Mouse (Mus musculus) ES-E14 (cell line): ENCODE results near the gene Olfr1274-ps. TPM values are rescaled to one million over a fixed set of nuclear protein-coding genes. Genes with fewer than 3 reads are reported as not detected.

ENCODE experiments used
- DNase-seq: peaks from one replicate; pipeline ENCODE4 v3.0.0-alpha.2; 2013; ENCODE audit warnings: low read depth, low spot score
- H3K27ac ChIP-seq: 2 replicates; pipeline ENCODE4 v1.5.1; 2012; ENCODE audit warnings: low read depth, mild to moderate bottlenecking, low read length, moderate library complexity, mixed read lengths; ENCODE audit not compliant: poor library complexity, insufficient read depth, severe bottlenecking
- H3K36me3 ChIP-seq: 2 replicates; pipeline ENCODE4 v1.6.1; 2012; ENCODE audit warnings: mild to moderate bottlenecking, low read length, moderate library complexity, mixed read lengths; ENCODE audit not compliant: control insufficient read depth, poor library complexity, insufficient read depth, severe bottlenecking
- H3K4me1 ChIP-seq, 2 experiments: fragments of 150-350 bp in 1 of 2; sonication (generic) in 1 of 2; 2 replicates each; pipeline ENCODE4 v1.6.1; 2012; ENCODE audit warnings: low read length in 2 of 2, mild to moderate bottlenecking in 1 of 2, mixed read lengths in 1 of 2; ENCODE audit not compliant: control insufficient read depth in 2 of 2, insufficient read depth in 2 of 2, poor library complexity in 1 of 2
- H3K4me3 ChIP-seq, 2 experiments: fragments of 150-350 bp in 1 of 2; sonication (generic) in 1 of 2; 2 replicates each; pipeline ENCODE4 v1.5.1; 2012; ENCODE audit warnings: low read length in 2 of 2, low read depth in 1 of 2, mild to moderate bottlenecking in 1 of 2, mixed read lengths in 1 of 2; ENCODE audit not compliant: insufficient read depth in 1 of 2, poor library complexity in 1 of 2, severe bottlenecking in 1 of 2
- H3K9ac ChIP-seq: 2 replicates; pipeline ENCODE4 v1.6.1; 2012; ENCODE audit warnings: low read depth, mild to moderate bottlenecking, low read length, mixed read lengths; ENCODE audit not compliant: poor library complexity, insufficient read depth, severe bottlenecking
- H3K9me3 ChIP-seq: fragments of 150-350 bp; sonication (generic); 2 replicates; pipeline ENCODE4 v1.6.1; 2012; ENCODE audit warnings: low read depth, mild to moderate bottlenecking, low read length; ENCODE audit not compliant: control insufficient read depth, insufficient read depth
- CHD2 ChIP-seq: IDR thresholded peaks from 2 replicates; pipeline ENCODE4 v1.6.1; 2014; ENCODE audit warnings: mild to moderate bottlenecking, low read depth, low read length, inconsistent platforms
- HCFC1 ChIP-seq: IDR thresholded peaks from 2 replicates; pipeline ENCODE4 v1.6.1; 2012; ENCODE audit warnings: low read length, inconsistent platforms, borderline replicate concordance; ENCODE audit not compliant: insufficient read depth
- MAFK ChIP-seq: IDR thresholded peaks from 2 replicates; pipeline ENCODE4 v1.6.1; 2014; ENCODE audit warnings: mild to moderate bottlenecking, low read depth, low read length, inconsistent platforms; ENCODE audit not compliant: insufficient read depth
- ZC3H11A ChIP-seq: IDR thresholded peaks from 2 replicates; pipeline ENCODE4 v1.6.1; 2012; ENCODE audit warnings: low read depth, mild to moderate bottlenecking, inconsistent platforms, low read length, borderline replicate concordance
- ZNF384 ChIP-seq: IDR thresholded peaks from 2 replicates; pipeline ENCODE4 v1.6.1; 2012; ENCODE audit warnings: low read depth, low read length, inconsistent platforms
- in situ Hi-C, 2 experiments: fragments of 600-800 bp; cut with MboI; formaldehyde crosslinking; loops; one replicate each; pipeline ENCODE4 v1.15.1; 2025; ENCODE audit warnings: low sequenced_read_pairs in 2 of 2, inconsistent platforms in 1 of 2; ENCODE audit not compliant: unreplicated experiment in 2 of 2
- total RNA-seq: library from RNA; depleted of rRNA; stranded (reverse); fragments of 300-350 nt; gene quantifications from 2 replicates; pipeline ENCODE4 v1.2.3, GENCODE M21; 2012; rRNA removed

Olfr1274-ps gene
- total RNA-seq, 1 experiment: not detected

DNA sequence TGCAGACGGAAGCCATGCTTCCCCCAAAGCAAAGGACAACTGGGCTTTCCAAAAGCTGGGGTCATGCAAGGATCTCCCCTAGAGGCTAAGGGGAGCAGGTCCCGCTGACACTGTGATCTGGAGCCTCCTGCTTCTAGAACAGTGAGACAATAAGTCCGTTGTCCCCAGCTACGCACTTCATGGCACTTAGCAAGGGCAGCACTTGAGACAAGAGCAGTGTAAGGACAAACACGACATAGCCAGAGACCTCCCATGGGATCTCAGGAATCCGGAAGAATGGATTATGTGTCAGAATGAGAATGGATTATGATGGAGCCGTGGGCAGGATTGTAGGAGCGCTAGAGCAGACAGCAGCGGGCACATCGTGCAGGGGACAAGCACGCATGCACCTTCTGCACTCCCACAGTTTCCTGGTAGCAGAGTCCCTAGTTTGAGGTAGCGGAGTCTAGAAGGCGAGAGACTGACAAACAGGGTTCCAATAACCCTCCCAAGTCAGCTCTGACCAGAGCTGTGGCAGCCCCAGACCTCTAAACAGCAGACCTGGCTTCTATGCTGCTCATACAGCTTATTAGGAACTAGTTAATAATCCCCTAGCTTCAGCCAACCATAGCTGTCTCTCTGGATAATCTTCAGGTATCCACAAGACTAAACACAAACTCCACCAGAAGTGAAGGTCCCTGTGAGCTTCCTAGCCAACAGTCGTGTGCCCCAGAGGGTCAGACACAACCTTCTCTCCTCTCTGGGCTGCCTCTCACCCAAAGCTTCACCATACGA is 50.7 kb downstream of the Olfr1274-ps start:
- H3K9ac ChIP-seq: no peak overlapping the region
- H3K27ac ChIP-seq: no peak overlapping the region
- H3K9me3 ChIP-seq: no peaks in the 10 kb centered on the region
- DNase-seq: no peak
- no peaks in the 10 kb centered on the region for H3K4me1 ChIP-seq
- in situ Hi-C loops: no loop called here
- no peak for TF ChIP-seq CHD2
- no peak for TF ChIP-seq MAFK
- TF ChIP-seq ZC3H11A: no peak
- TF ChIP-seq ZNF384: no peak
- TF ChIP-seq HCFC1: no peak
- H3K36me3 ChIP-seq: peaks cover 3% of the 10 kb centered on the region; the same call in 1 of the 2 replicates
- H3K4me3 ChIP-seq: no peak overlapping the region

GRCm38 (mm10) chr2:90452380-90452779 is 53.9 kb downstream of the Olfr1274-ps start:
- DNase-seq: no peak
- in situ Hi-C loops: no loop called here
- H3K9me3 ChIP-seq: no peaks in the 10 kb centered on the region
- H3K4me3 ChIP-seq: no peak overlapping the region
- peaks cover 3% of the 10 kb centered on the region; the same call in 1 of the 2 replicates for H3K36me3 ChIP-seq
- TF ChIP-seq HCFC1 (no peak), ZNF384 (no peak), CHD2 (no peak), ZC3H11A (no peak), MAFK (no peak)
- H3K27ac ChIP-seq: no peak overlapping the region
- no peaks in the 10 kb centered on the region for H3K4me1 ChIP-seq
- H3K9ac ChIP-seq: no peak overlapping the region

Other genes starting within 250 kb of the Olfr1274-ps start
- gene Olfr1270, start 245.6 kb upstream of the Olfr1274-ps start, total RNA-seq: not detected in 2 replicates
- gene Olfr1506, start 174.2 kb upstream of the Olfr1274-ps start, total RNA-seq: 0.13 TPM in 1 of 2 replicates, not detected in the other
- not detected in 2 replicates for gene Olfr142, start 141.1 kb upstream of the Olfr1274-ps start, total RNA-seq
- gene Olfr1271, start 127.7 kb upstream of the Olfr1274-ps start, total RNA-seq: not detected in 2 replicates
- gene Olfr1272, start 105.8 kb upstream of the Olfr1274-ps start, total RNA-seq: not detected in 2 replicates
- gene Gm13769, start 76.5 kb upstream of the Olfr1274-ps start, total RNA-seq: 0.11 TPM in 1 of 2 replicates, not detected in the other
- gene Ptprj, start 182.0 kb downstream of the Olfr1274-ps start, total RNA-seq: 10.7 and 17.2 TPM in 2 replicates